Comparison of ENCODE assay signal across 19 mouse cellular contexts in genomic region chr5:141091676-141092075, GRCm38 (mm10).
DNase-seq lines count a peak whose midpoint lies in the region; ATAC-seq and TF ChIP-seq lines count a peak whose summit lies in the region.
"Had no signal": no experiment of that assay in that cellular context is flagged by ENCODE, and none has a peak within 500 bp of the region (broad histone marks: within the 10 kb centered on the region; RNA-seq: fewer than 3 reads in every experiment).

No protein-coding gene starts in this region.

- no peak for TF ChIP-seq POLR2A in brain, embryonic 14.5 days (IDR thresholded peaks at IDR 0.05; ENCODE audit: borderline replicate concordance, extremely low read depth, insufficient read depth, insufficient read length, poor library complexity, severe bottlenecking)

- H3K27ac ChIP-seq in forebrain, embryonic 16.5 days (ENCODE audit: low read length) = no peak overlapping the region
- H3K27ac ChIP-seq in forebrain, embryonic 15.5 days (replicated peaks) = no peak overlapping the region
- H3K27ac ChIP-seq in midbrain, embryonic 16.5 days (ENCODE audit: low read length) = no peak overlapping the region
- H3K27ac ChIP-seq: forebrain, embryonic 10.5 days; hindbrain, embryonic 12.5 days; hindbrain, embryonic 15.5 days had no signal

- WGBS in forebrain, embryonic 16.5 days = 10% methylated on average over 14 of the region's 14 CpGs
- WGBS in forebrain, embryonic 15.5 days = 14% methylated on average over 14 of the region's 14 CpGs
- WGBS in midbrain, embryonic 16.5 days = 29% methylated on average over 14 of the region's 14 CpGs

- H3K36me3 ChIP-seq in forebrain, embryonic 16.5 days (ENCODE audit: control insufficient read depth, insufficient read depth) = no peaks in the 10 kb centered on the region
- no peaks in the 10 kb centered on the region for H3K36me3 ChIP-seq in forebrain, embryonic 15.5 days
- H3K36me3 ChIP-seq in midbrain, embryonic 16.5 days (ENCODE audit: control insufficient read depth, insufficient read depth, low read length) = no peaks in the 10 kb centered on the region
- H3K36me3 ChIP-seq: forebrain, embryonic 10.5 days; hindbrain, embryonic 12.5 days; hindbrain, embryonic 15.5 days had no signal

- H3K27me3 ChIP-seq in forebrain, embryonic 16.5 days (replicated peaks; ENCODE audit: control insufficient read depth, insufficient read depth, low read length) = no peaks in the 10 kb centered on the region
- H3K27me3 ChIP-seq in forebrain, embryonic 15.5 days = no peaks in the 10 kb centered on the region
- no peaks in the 10 kb centered on the region for H3K27me3 ChIP-seq in midbrain, embryonic 16.5 days (ENCODE audit: control insufficient read depth, insufficient read depth, low read depth, low read length)
- H3K27me3 ChIP-seq: hindbrain, embryonic 12.5 days; hindbrain, embryonic 15.5 days had no signal

- no peak overlapping the region for H3K9ac ChIP-seq in forebrain, embryonic 16.5 days (replicated peaks; ENCODE audit: low read depth, low read length)
- H3K9ac ChIP-seq in forebrain, embryonic 15.5 days (replicated peaks) = no peak overlapping the region
- no peak overlapping the region for H3K9ac ChIP-seq in midbrain, embryonic 16.5 days (ENCODE audit: low read depth, low read length)
- H3K9ac ChIP-seq: hindbrain, embryonic 12.5 days; hindbrain, embryonic 15.5 days had no signal

- ATAC-seq in forebrain, embryonic 16.5 days = no peak; the same call in 1 of the 2 replicates
- no peak for ATAC-seq in forebrain, embryonic 15.5 days (replicated peaks)
- ATAC-seq in midbrain, embryonic 16.5 days = no peak
- ATAC-seq: activated CD4-positive, CD25-positive, alpha-beta regulatory T cell, adult 4 months; CD4-positive, CD25-positive, alpha-beta regulatory T cell, adult 4 months had no signal

- H3K4me2 ChIP-seq in forebrain, embryonic 16.5 days (ENCODE audit: low read length) = peak overlapping the region; percentile 42
- H3K4me2 ChIP-seq in forebrain, embryonic 15.5 days (replicated peaks) = no peak overlapping the region; the same call in 1 of the 2 replicates
- H3K4me2 ChIP-seq in midbrain, embryonic 16.5 days (ENCODE audit: low read length) = peak overlapping the region; percentile 28; the same call in 1 of the 2 replicates
- H3K4me2 ChIP-seq: heart, embryonic 11.5 days; hindbrain, embryonic 12.5 days; hindbrain, embryonic 15.5 days had no signal

- H3K4me1 ChIP-seq in forebrain, embryonic 16.5 days (replicated peaks; ENCODE audit: control insufficient read depth, insufficient read depth, low read length) = peaks cover 5% of the 10 kb centered on the region
- peaks cover 6% of the 10 kb centered on the region for H3K4me1 ChIP-seq in forebrain, embryonic 15.5 days
- no peaks in the 10 kb centered on the region for H3K4me1 ChIP-seq in midbrain, embryonic 16.5 days (ENCODE audit: control insufficient read depth, insufficient read depth, low read length)
- H3K4me1 ChIP-seq: hindbrain, embryonic 15.5 days had no signal

- H3K9me3 ChIP-seq in forebrain, embryonic 16.5 days (ENCODE audit: control insufficient read depth, low read length) = no peaks in the 10 kb centered on the region
- no peaks in the 10 kb centered on the region for H3K9me3 ChIP-seq in forebrain, embryonic 15.5 days
- no peaks in the 10 kb centered on the region for H3K9me3 ChIP-seq in midbrain, embryonic 16.5 days (replicated peaks; ENCODE audit: control insufficient read depth, low read length, poor library complexity, severe bottlenecking)
- H3K9me3 ChIP-seq: forebrain, embryonic 10.5 days; hindbrain, embryonic 12.5 days; hindbrain, embryonic 15.5 days had no signal

- DNase-seq in Muller cell, postnatal 12 days (ENCODE audit: inconsistent ontology term) = peak; percentile 13
- peak; percentile 81 for DNase-seq in brain, embryonic 14.5 days (ENCODE audit: low read depth)
- no peak for DNase-seq in right cerebral cortex, postnatal 10 days (ENCODE audit: low spot score in 2 of 2)
- DNase-seq: adrenal gland, adult 8-10 months; adrenal gland, postnatal 25 days; cerebellum, adult 18-20 months; cerebellum, adult 9-10 months; cerebellum, postnatal 14 days; gastrocnemius, postnatal 14 days; heart, adult 11 months had no signal

- TF ChIP-seq CTCF in brain, embryonic 14.5 days (IDR thresholded peaks at IDR 0.05; ENCODE audit: borderline replicate concordance, extremely low read depth, insufficient read depth, insufficient read length) = no peak

- H3K4me3 ChIP-seq in forebrain, embryonic 16.5 days (replicated peaks; ENCODE audit: low read length) = no peak overlapping the region
- no peak overlapping the region for H3K4me3 ChIP-seq in forebrain, embryonic 15.5 days
- no peak overlapping the region for H3K4me3 ChIP-seq in midbrain, embryonic 16.5 days (ENCODE audit: low read depth, low read length)
- H3K4me3 ChIP-seq: forebrain, embryonic 10.5 days; hindbrain, embryonic 12.5 days; hindbrain, embryonic 15.5 days had no signal

Comparison
In these comparisons a context has a peak if more than half of its experiments do, and no peak if none do; other contexts are left out.
1. DNase-seq: peak in Muller cell, postnatal 12 days (single experiment) and brain, embryonic 14.5 days (single experiment); none in right cerebral cortex, postnatal 10 days (0 of 2).